ENCODE assay signal across 9 mouse cellular contexts in genomic region chr17:56365791-56366673, GRCm38 (mm10). TPM values are rescaled to one million over a fixed set of nuclear protein-coding genes. Genes with fewer than 3 reads are reported as not detected.
DNase-seq lines count a peak whose midpoint lies in the region; ATAC-seq and TF ChIP-seq lines count a peak whose summit lies in the region.
"Had no signal": no experiment of that assay in that cellular context is flagged by ENCODE, and none has a peak within 500 bp of the region (broad histone marks: within the 10 kb centered on the region; RNA-seq: fewer than 3 reads in every experiment).

No protein-coding gene starts in this region.

- H3K27ac ChIP-seq in kidney, embryonic 14.5 days (ENCODE audit: low read depth, low read length), result 0 out of 2 replicates have a peak overlapping the region, but pooled peaks have one; percentile 20
- H3K27ac ChIP-seq in forebrain, postnatal 0 days (ENCODE audit: low read depth, low read length), result peak overlapping the region; percentile 41; the same call in 1 of the 2 replicates
- H3K27ac ChIP-seq: liver, embryonic 15.5 days had no signal

- 42% methylated on average over 7 of the region's 7 CpGs for WGBS in kidney, embryonic 14.5 days
- 50% methylated on average over 7 of the region's 7 CpGs for WGBS in forebrain, postnatal 0 days

- H3K36me3 ChIP-seq in kidney, embryonic 14.5 days (ENCODE audit: control insufficient read depth, insufficient read depth, low read length), result peaks cover 29% of the 10 kb centered on the region
- H3K36me3 ChIP-seq in forebrain, postnatal 0 days (ENCODE audit: insufficient read depth), result peaks cover 47% of the 10 kb centered on the region

- H3K27me3 ChIP-seq in kidney, embryonic 14.5 days (ENCODE audit: control insufficient read depth, insufficient read depth, low read length), result no peaks in the 10 kb centered on the region
- no peaks in the 10 kb centered on the region for H3K27me3 ChIP-seq in forebrain, postnatal 0 days (ENCODE audit: insufficient read depth, low read length)
- H3K27me3 ChIP-seq: liver, embryonic 15.5 days had no signal

- ATAC-seq in kidney, embryonic 14.5 days (ENCODE audit: low FRiP score, low TSS enrichment), result no peak
- ATAC-seq in forebrain, postnatal 0 days, result peak; percentile 36; the same call in 1 of the 2 replicates

- H3K9me3 ChIP-seq in kidney, embryonic 14.5 days (ENCODE audit: control insufficient read depth, low read length), result no peaks in the 10 kb centered on the region
- no peaks in the 10 kb centered on the region for H3K9me3 ChIP-seq in forebrain, postnatal 0 days (ENCODE audit: low read length)
- H3K9me3 ChIP-seq: liver, embryonic 15.5 days had no signal

- no peak for TF ChIP-seq POLR2A in brain, embryonic 14.5 days (IDR thresholded peaks at IDR 0.05; ENCODE audit: borderline replicate concordance, extremely low read depth, insufficient read depth, insufficient read length, poor library complexity, severe bottlenecking)

- no peak overlapping the region for H3K4me3 ChIP-seq in kidney, embryonic 14.5 days (ENCODE audit: low read length)
- H3K4me3 ChIP-seq in forebrain, postnatal 0 days (ENCODE audit: low read depth, low read length), result no peak overlapping the region
- H3K4me3 ChIP-seq: liver, embryonic 15.5 days had no signal

- H3K9ac ChIP-seq in kidney, embryonic 14.5 days (ENCODE audit: low read depth, low read length), result no peak overlapping the region
- no peak overlapping the region for H3K9ac ChIP-seq in forebrain, postnatal 0 days
- H3K9ac ChIP-seq: liver, embryonic 15.5 days had no signal

- 0 out of 2 replicates have a peak overlapping the region, but pooled peaks have one; percentile 2 for H3K4me2 ChIP-seq in kidney, embryonic 14.5 days (replicated peaks; ENCODE audit: low read depth, low read length)
- no peak overlapping the region for H3K4me2 ChIP-seq in forebrain, postnatal 0 days (ENCODE audit: low read depth)
- H3K4me2 ChIP-seq: liver, embryonic 15.5 days had no signal

- peaks cover 18% of the 10 kb centered on the region; the same call in 1 of the 2 replicates for H3K4me1 ChIP-seq in kidney, embryonic 14.5 days (ENCODE audit: control insufficient read depth, insufficient read depth, low read length)
- H3K4me1 ChIP-seq in forebrain, postnatal 0 days (ENCODE audit: insufficient read depth), result peaks cover 8% of the 10 kb centered on the region; the same call in 1 of the 2 replicates

- TF ChIP-seq CTCF in brain, embryonic 14.5 days (IDR thresholded peaks at IDR 0.05; ENCODE audit: borderline replicate concordance, extremely low read depth, insufficient read depth, insufficient read length), result no peak
- TF ChIP-seq CTCF in forebrain, postnatal 0 days (IDR thresholded peaks at IDR 0.05; ENCODE audit: low read depth), result no peak

- DNase-seq in kidney, adult 11 months, result no peak
- peak; percentile 38 for DNase-seq in brain, embryonic 14.5 days (ENCODE audit: low read depth)
- no peak for DNase-seq in forebrain, postnatal 0 days
- DNase-seq in lung, postnatal 36 days, result peak; percentile 8
- DNase-seq in spleen, postnatal 10 days (ENCODE audit: low spot score in 2 of 2), result no peak
- no peak for DNase-seq in adrenal gland, postnatal 10 days
- no peak for DNase-seq in embryo, embryonic 10 days (ENCODE audit: low spot score)

RNA-seq across cellular contexts. Expression of gene Kdm4b, which starts 40.2 kb away (rescaled TPM):
- 22.9 and 33.3 TPM in 2 replicates for polyA plus RNA-seq in kidney, embryonic 14.5 days (2014; fragmentation: Nextera tagmentation; extraction: Ambion mirVana)
- 64.6 and 86.5 TPM in 2 replicates for polyA plus RNA-seq in brain, embryonic 14.5 days (2012; rRNA removed)
- total RNA-seq in forebrain, postnatal 0 days (2014; rRNA removed), result 107 and 133 TPM in 2 replicates
- polyA plus RNA-seq in forebrain, postnatal 0 days (2015; fragmentation: Nextera tagmentation; extraction: Ambion mirVana), result 46.8 and 53.2 TPM in 2 replicates
- total RNA-seq in adrenal gland, postnatal 10 days (2021), result 10 to 100 TPM; 35.0 to 41.8 TPM

Comparison
In these comparisons a context has a peak if more than half of its experiments do, and no peak if none do; other contexts are left out.
1. DNase-seq: peak in brain, embryonic 14.5 days (single experiment) and lung, postnatal 36 days (single experiment); none in kidney, adult 11 months (single experiment), forebrain, postnatal 0 days (single experiment), spleen, postnatal 10 days (0 of 2), adrenal gland, postnatal 10 days (single experiment) and embryo, embryonic 10 days (single experiment).